Mouse (Mus musculus): ENCODE data around the gene Gm3139. TPM values are rescaled to one million over a fixed set of nuclear protein-coding genes. Genes with fewer than 3 reads are reported as not detected.
"Not testable (repeated sequence)": the region's sequence is repeated elsewhere in the genome, so short reads cannot be mapped to it uniquely, and the experiment has no call there.

The Gm3139 gene
- not detected for total RNA-seq (2021)

- DNase-seq = not testable (repeated sequence)
These were observed at the start of gene Gm3139 for GRCm38 (mm10) chr5:94525987-94526386. TSS of gene Gm3139 (plus strand) at chr5:94526287.

Other genes with a start within 250 kb of the Gm3139 start
- gene A430089I19Rik, start 219.5 kb upstream of the Gm3139 start, total RNA-seq (2021) = not detected
- gene Gm6502, start 211.9 kb upstream of the Gm3139 start, total RNA-seq (2021) = not detected
- not detected for gene AA792892, start 186.5 kb upstream of the Gm3139 start, total RNA-seq (2021)
- gene Gm7682, start 80.5 kb upstream of the Gm3139 start, total RNA-seq (2021) = not detected
- gene Gm3147, start 90.1 kb downstream of the Gm3139 start, total RNA-seq (2021) = not detected
- gene Gm6509, start 97.7 kb downstream of the Gm3139 start, total RNA-seq (2021) = not detected
- gene Gm6205, start 122.1 kb downstream of the Gm3139 start, total RNA-seq (2021) = not detected